In the genomic region with DNA sequence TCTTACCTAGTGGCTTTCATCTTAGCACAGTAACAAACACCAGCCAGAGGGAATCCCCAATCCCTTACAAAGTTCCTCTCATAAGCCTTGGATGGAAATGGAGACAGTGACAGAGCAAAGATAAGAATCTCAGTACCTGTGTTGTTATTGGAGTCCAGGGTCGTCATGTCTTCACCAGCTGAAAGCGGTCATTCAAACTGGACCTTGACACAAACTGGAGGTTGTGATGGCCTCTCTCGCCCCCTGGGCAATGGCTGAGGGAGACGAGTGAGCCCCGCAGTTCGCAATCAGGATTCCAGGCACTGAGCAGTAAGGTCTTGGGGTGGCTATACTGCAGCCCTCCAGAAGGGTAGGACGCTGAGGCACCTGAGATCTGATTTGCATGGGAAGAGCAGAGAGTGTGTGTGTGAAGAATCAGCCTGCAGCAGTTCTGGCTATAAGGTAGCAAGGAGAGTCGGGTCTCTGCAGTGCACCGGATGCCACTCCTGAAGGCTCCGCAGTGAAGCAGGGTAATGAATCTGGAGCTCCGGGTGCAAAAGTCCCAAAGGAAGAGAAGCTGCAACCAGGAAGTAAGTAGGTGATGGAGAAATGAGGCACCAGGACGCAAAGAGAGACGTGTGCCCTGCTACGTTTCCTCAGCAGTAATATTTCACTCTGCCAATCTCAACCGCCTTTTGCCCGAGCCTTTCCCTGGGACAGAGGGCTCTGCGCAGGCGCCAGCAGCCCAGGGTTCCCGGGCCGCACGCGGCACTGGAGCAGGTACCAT, we compare ENCODE assay signal across 8 mouse cellular contexts. TPM values are rescaled to one million over a fixed set of nuclear protein-coding genes. Genes with fewer than 3 reads are reported as not detected.
DNase-seq lines count a peak whose midpoint lies in the region; ATAC-seq and TF ChIP-seq lines count a peak whose summit lies in the region.

A gene (minus strand): TSS at position 752 of the 766 bp plus-strand sequence.

- H3K36me3 ChIP-seq in midbrain, embryonic 16.5 days (ENCODE audit: control insufficient read depth, insufficient read depth, low read length): peaks cover 4% of the 10 kb centered on the region

- TF ChIP-seq CTCF in lung, adult 2 months (IDR thresholded peaks at IDR 0.05; ENCODE audit: insufficient read depth, low read length): no peak

- no peak for DNase-seq in lung, adult 2 months
- DNase-seq in lung, postnatal 25 days (ENCODE audit: low spot score): no peak
- no peak for DNase-seq in adrenal gland, postnatal 36 days
- DNase-seq in gonadal fat pad, adult 2 months (ENCODE audit: low read depth): no peak
- DNase-seq in layer of hippocampus, postnatal 10 days (ENCODE audit: low spot score in 2 of 2): peak in 1 of 2 experiments; percentile 42
- no peak for DNase-seq in ovary, postnatal 14 days (ENCODE audit: low spot score)
- DNase-seq in ovary, adult 18-20 months (ENCODE audit: low spot score): no peak

- peak within 1 kb of the TSS; percentile 96 for H3K4me3 ChIP-seq in lung, adult 2 months (replicated peaks; ENCODE audit: extremely low read depth, low read depth, low read length)
- peak within 1 kb of the TSS; percentile 43 for H3K4me3 ChIP-seq in midbrain, embryonic 16.5 days (ENCODE audit: low read depth, low read length)

- no peaks in the 10 kb centered on the region for H3K27me3 ChIP-seq in midbrain, embryonic 16.5 days (ENCODE audit: control insufficient read depth, insufficient read depth, low read depth, low read length)

- H3K4me2 ChIP-seq in midbrain, embryonic 16.5 days (ENCODE audit: low read length): peak within 1 kb of the TSS; percentile 96

- TF ChIP-seq POLR2A in lung, adult 2 months (IDR thresholded peaks at IDR 0.05; ENCODE audit: borderline replicate concordance, extremely low read depth, low read depth, low read length): peak; percentile 96

- no peaks in the 10 kb centered on the region for H3K9me3 ChIP-seq in midbrain, embryonic 16.5 days (replicated peaks; ENCODE audit: control insufficient read depth, low read length, poor library complexity, severe bottlenecking)

- H3K27ac ChIP-seq in midbrain, embryonic 16.5 days (ENCODE audit: low read length): peak within 1 kb of the TSS; percentile 72

- WGBS in lung, adult 2 months: under 1% methylated on average over 22 of the region's 22 CpGs
- 1% methylated on average over 22 of the region's 22 CpGs for WGBS in midbrain, embryonic 16.5 days

- peak; percentile 90 for ATAC-seq in midbrain, embryonic 16.5 days

- peak within 1 kb of the TSS; percentile 59 for H3K9ac ChIP-seq in midbrain, embryonic 16.5 days (ENCODE audit: low read depth, low read length)

- H3K4me1 ChIP-seq in lung, adult 2 months (ENCODE audit: control insufficient read depth, insufficient read depth, low read length): peaks cover 38% of the 10 kb centered on the region
- peaks cover 38% of the 10 kb centered on the region for H3K4me1 ChIP-seq in midbrain, embryonic 16.5 days (ENCODE audit: control insufficient read depth, insufficient read depth, low read length)

RNA-seq across cellular contexts. Expression of the gene that starts here (rescaled TPM):
- 213 and 329 TPM in 2 replicates for polyA plus RNA-seq in lung, adult 2 months (2012; rRNA removed)
- 100 to 1,000 TPM; 116 to 171 TPM for total RNA-seq in adrenal gland, postnatal 36 days (2021)
- polyA plus RNA-seq in gonadal fat pad, adult 2 months (2012; rRNA removed): 76.6 and 109 TPM in 2 replicates
- total RNA-seq in layer of hippocampus, postnatal 10 days (2021): 10 to 100 TPM; 39.1 to 41.5 TPM
- polyA plus RNA-seq in midbrain, embryonic 16.5 days (2015; fragmentation: Nextera tagmentation; extraction: Ambion mirVana): 3.5 and 5.2 TPM in 2 replicates

Comparison
In these comparisons a context has a peak if more than half of its experiments do, and no peak if none do; other contexts are left out.
1. RNA of the gene that starts here (polyA plus RNA-seq): 213 to 329 TPM in lung, adult 2 months and 76.6 to 109 TPM in gonadal fat pad, adult 2 months; 3.5 to 5.2 TPM in midbrain, embryonic 16.5 days; every median in the first group is over 10 times any median in the second.